Mouse (Mus musculus) cerebellum, adult 18-20 months (tissue): ENCODE measurements around the gene Glipr2.
A peak's percentile ranks its signal among the peaks of the same experiment; 100 is the strongest.

Experiments
- DNase-seq, 2 experiments: peaks; one replicate each; pipeline ENCODE4 v3.0.0; 2021

The Glipr2 gene

DNA sequence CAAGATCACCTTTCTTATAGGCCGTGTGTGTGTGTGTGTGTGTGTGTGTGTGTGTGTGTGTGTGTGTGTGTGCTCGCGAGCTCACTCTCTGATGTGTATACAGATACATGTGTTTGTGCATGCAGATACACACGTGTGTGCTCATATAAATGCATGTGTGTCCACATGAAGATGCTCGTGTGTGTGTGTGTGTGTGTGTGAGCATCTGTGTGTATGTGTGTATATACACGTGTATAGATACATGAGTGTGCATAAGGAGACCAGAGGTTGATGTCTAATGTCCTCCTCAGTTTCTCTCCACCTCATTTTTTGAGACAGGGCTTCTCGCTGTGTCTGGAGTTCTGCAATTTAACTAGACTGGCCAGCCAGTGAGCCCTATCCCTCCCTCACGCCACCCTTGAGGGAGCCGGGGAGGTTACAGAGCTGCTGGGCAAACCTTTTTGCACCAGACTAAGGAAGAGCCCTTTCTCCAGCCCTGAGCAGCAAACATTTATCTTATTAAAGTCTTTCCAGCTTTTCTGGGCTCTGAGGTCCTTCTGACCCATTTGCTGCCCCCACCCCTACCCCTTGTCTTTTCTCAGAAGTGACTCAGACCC lies 14.4 kb downstream of the Glipr2 start:
- no peak for DNase-seq

DNA sequence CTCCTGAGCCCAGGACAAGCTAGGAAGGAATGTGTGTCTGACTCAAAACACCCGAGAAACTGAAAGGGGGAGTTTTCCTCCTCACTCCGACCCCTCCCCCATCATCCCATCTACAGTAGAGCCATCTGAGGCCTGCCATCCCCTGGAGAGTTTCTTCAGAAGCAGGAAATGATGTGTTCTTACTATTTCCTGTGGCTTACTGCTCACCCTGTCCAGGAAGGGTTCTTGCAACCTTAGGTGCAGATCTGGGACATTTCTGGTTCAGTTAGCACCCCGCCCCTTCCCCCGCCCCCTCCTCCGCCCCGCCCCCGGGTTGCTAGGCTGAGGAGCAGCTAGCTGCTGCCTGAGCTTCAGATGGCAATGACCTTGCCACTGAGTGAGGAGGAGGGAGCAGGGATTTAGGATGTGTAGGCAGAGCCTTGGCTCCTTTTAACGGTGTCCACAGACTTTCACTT lies 15.0 kb downstream of the Glipr2 start:
- DNase-seq, result no peak

DNA sequence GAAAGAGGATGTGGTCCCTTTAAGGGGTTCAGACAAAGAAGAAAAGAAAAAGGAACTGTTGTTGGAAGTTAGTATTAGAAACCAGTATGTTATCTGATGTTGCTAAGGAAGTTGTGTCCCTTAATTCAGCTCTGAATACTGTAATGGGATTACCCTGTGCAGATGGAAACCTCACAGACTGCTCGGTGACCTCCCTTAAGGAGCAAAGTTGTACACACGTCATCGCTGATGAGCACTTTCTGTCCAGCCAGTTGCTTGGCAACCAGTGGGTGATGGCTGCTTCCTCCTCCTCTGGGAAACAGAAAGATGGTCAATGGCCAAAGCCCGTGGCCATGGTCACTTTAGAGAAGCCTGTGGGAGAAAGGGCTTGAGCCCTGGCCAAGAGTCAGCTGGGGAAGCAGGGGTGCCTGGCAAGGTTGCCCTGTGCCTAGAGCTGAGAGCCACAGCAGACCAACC lies 16.4 kb downstream of the Glipr2 start:
- DNase-seq, result peak; percentile 24 to 36

DNA sequence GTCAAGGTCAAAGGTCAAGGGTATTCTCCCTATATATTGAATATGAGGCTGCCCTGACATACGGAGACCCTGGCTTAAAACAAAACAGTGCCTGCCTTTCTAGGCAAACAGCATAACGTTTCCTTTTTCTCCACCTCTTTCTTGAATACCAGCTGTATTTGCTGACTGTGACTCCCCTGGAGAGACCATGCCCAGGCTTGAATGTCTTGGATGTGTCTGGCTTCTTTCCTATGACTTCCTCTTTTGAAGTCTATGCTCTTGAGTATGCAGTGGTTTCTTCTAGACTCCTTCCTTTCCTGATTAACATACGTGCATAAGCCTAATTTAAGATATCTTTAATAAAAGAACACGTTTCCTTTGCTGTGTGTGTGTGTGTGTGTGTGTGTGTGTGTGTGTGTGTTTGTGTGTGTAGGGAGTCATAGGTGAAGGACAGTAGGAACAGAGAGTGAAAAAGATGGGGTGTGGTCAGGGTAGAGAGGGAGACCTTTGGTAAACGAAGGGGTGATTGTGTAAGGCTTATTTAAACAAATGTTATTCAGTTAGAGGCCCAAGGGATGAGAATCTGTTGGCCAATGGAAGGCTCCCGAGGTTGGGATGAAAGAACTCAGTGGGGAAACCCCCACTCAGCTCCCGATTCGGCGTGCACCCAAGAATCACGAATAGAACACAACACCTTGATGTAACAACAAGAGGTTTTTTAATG lies 17.9 kb downstream of the Glipr2 start:
- DNase-seq, result no peak

DNA sequence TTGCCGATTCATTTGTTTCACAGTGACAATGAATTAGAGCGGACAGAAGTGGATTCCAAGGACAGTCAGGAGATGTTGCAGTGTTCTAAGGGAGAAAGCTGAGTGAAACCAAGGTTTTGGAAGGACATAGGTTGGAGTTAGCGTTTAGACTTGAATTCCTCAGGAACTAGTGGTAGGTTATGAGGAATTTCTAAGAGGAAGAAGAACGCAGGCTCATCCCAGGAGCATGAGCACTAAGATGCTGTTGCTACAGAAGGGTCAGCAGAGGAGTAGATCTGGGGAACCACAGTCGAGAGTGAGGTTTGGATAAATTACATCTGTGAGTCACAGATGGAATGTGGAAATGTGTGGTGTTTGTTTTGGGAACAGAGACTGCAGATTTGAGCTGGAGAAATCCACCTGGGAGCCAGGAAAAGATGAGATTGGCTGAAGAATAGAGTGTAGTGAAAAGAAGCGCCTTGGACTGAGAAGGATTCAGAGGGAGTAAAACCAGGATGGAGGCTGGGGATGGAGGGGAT lies 19.1 kb downstream of the Glipr2 start:
- DNase-seq, result no peak

DNA sequence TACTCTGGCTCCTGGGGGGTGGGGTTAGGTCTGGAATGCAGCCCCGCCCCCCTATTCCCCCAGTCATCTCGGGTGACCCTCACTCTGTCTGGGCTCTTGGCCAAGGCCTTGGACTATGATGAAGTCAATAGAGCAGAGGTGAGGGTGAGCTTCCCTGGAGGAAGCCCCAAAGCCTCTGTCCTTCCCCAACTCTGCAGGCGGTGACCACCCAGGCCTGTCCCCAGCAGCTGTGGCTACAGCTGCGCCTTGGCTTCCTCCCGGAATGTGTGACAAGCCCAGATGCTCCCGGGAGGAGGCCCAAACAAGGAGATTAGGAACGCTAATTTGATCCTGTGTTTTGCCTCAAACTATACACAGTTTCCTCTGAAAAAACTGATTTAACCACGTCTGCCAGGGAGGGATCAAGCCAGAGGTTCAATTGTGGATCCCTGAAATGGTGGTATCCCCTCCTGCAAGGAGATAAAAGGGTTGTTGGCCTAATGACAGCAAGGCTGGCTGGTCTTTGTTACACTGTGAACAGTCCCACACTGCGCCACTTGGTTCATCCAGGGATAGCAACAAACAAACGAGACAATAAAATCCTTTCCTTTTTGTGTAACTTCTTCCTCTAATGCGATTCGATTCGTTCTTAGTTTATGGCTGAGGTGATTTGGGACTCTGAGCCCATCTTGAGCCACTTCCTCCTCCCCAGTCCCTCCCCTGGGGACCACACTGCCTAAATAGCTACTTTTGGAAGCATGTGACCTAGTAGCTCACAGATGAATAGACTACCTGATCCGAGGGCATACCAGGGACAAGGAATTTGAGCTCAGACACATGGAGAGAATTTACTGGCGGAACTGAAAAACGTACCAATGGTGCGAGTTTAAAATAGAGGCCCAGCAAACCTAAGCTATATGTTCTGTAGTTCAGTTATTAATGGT lies 21.6 kb downstream of the Glipr2 start:
- DNase-seq, result no peak

DNA sequence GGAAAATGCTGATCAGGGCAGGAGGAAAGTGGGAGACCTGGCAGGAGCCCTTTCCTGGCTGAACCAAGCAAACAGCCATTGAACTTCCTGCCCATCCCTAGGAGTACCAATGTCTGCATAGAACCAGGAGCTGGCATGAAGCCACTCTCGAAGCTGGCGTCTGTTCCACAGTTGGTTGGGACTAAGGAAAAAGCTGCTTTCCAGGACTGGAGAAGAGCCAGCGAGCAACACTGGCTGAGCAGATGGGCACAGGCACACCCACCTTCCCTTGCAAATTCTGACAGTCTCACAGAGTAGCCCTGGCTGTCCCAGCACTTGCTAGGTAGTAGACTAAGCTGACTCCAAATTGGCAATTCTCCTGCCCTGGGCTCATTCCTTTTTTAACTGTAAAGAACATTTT lies 22.5 kb downstream of the Glipr2 start:
- DNase-seq, result peak; percentile 79 to 81

DNA sequence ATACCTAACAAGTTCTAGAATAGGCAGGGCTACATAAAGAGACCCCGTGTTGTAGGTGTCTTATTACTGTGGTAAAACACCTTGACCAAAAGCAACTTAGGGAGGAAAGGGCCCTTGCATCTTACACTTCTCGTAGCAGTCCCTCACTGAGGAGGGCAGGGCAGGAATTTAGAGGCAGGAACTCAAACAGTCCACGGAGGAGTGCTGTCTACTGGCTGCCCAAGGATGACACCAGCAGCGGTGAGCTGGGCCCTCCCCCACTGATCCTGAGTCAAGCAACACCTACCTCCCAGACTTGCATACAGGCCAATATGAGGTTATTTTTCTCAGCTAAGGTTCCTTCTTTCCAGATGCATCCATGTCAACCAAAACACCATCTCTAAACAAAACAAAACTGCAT lies 23.0 kb downstream of the Glipr2 start:
- no peak for DNase-seq

DNA sequence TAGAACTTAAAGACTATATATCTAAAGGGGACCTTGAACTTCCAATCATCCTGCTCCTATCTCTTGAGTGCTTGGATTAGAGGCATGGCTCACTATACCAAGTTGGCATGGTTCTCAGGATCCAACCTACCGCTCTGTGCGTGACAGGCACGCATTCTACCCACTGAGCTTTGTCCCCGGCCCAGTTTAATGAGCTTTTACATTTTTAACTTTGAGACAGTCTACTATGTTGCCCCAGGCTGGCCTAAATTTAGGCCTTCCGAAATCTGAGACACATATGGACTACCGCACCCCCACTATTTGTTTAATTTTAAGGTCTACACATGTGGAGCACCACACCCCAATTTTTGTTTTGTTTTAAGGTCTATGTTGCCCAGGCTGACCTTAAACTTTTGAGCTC lies 23.6 kb downstream of the Glipr2 start:
- no peak for DNase-seq

DNA sequence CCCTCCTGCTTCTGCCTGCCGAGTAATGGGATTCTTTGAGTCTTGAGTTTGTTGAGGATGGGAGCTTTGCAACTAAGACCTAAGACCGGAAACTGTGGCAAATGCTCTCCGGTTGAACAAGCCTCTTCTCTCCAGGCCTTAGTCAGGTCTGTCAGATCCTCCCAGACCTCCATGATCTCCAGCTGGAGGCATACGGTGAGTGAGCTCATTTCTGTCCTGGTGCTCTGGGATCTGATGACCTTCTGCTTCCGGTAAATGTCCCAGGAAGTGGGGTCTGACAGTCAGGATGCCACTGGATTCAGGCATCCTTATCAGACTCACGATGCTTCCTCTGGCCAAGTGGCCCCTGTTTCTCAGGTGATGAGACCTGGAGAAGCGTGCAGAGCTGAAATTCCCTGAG lies 24.1 kb downstream of the Glipr2 start:
- no peak for DNase-seq

DNA sequence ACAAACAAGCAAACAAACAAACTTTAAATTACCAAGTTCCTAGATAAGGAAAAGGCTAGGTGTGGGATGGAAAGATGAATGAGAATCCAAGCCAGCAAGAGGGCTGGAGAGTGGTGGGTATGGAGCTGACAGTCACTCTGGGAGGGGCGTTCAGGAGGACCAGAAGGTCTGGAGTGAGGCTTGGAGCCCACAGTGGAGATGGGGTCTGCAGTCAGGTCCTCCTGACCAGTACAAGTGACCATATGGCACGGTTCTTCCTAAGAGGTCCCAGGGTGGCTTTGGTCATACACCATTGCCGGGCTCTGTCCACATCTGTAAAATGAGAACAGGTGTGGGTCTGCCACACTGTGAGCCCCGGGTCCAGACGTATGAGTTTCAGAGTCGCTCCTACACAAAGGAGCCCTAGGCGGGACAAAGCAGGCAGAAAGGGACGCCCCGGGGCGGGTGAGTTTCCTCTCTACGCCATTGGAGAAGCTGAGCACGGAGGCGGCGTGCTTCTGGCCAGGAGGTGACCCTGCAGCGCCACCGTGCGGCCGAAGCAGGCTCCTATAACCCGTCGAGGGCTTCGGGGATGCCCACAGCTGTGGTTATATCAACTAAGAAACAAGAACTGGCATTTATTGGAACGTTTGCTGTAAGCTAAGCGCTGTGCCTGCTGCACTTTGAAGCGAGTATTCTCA lies 25.0 kb downstream of the Glipr2 start:
- peak; percentile 84 to 93 for DNase-seq

DNA sequence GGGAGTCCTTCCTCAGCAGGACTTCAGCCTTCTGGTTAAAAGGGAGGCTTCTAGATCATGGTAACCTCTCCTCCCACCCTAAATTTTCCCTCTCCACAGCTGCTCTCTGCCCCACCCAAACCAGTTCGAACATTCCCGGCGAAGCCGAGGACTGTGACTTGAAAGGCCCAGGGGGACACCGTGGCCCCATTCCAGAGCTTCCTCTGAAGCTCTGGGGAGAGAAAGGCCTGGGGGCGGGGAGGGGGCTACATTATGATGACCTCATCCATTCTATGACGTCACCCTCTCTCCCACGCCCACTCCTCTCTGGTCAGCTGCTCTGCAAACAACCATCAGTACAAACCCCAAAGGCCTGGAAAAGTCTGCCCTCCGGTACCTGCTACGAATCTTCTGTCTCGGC lies 26.0 kb downstream of the Glipr2 start, which contains the start of gene Ccin:
Gene Ccin, plus strand, starts transcription at position 303 of the 400 bp plus-strand sequence.
- DNase-seq, result no peak

DNA sequence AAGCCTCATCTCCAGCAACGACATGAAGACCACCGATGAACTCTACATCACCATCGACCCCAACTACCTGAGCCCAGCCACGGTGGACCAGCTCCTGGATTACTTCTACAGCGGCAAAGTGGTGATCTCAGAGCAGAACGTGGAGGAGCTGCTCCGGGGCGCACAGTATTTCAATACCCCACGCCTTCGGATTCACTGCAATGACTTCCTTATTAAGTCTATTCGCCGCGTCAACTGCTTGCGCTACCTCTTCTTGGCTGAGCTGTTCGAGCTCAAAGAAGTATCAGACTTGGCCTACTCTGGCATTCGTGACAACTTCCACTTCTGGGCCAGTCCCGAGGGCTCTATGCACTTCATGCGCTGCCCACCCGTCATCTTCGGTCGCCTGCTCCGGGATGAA lies 26.6 kb downstream of the Glipr2 start:
- DNase-seq, result no peak

DNA sequence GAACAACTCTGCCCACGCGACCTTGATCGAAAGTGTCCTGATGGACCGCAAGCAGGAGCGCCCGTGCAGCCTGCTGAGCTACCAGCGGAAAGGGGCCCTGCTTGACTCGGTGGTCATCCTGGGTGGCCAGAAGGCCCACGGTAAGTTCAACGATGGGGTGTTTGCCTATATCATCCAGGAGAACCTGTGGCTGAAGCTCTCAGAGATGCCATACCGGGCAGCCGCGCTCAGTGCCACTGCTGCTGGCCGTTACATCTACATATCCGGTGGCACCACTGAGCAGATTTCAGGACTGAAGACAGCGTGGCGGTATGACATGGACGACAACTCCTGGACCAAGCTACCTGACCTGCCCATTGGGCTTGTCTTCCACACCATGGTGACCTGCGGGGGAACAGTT lies 27.1 kb downstream of the Glipr2 start:
- no peak for DNase-seq

DNA sequence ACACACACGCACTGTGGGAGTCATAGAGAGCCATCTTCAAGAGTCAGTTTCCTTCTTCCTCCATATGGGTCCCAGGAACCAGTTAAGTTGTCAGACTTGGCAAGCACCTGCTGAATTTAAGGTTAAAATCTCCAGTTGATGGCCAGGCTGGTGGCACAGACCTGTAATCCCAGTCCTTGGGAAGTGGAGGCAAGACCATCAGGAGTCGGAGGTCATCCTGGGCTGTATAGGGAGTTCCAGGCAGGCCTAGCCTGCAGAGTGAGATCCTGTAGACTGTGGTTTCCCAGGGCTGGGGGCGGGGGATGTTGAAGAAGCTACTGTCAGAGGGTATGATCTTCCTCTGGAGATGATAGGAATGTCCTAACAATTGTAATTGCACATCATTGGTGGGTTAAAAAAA lies 31.8 kb downstream of the Glipr2 start:
- DNase-seq, result no peak

DNA sequence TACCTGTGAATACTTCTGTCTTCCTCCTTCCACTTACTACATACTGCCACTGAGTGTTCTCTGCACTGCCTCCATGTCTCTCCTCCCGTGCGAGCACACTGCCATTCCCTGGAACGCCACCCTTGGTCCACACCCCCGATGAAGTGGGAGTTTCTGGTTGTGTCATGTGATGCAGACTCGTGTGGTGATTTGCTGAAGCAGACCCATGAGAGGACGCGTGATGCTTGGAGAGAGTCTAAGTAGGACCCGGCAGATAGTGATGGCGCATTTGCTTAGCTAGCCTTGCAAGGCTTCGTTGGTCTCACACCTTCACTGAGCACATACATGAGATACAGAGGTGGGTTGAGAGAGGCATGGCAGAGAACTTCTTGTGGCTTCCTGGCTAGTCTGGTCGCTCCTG lies 35.9 kb downstream of the Glipr2 start:
- DNase-seq, result no peak

DNA sequence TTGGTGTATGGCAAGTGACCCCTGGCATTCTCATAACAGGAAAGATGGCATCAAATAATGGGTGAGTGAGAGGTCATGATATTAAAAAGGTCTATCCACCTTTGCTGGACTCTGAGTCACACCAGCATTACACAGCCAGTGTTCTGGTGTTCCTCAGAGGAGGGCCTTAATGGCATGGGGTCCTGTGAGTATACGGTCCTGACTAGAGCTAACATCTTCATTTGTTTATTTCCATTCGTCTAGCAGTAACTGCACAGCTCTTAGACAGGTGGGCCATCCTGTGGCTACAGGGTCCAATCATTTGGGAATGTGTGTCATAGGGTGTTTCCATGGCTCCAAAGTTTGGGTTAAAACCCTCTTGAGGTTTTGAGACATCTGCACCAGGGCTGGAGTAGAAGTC lies 37.1 kb downstream of the Glipr2 start:
- DNase-seq, result no peak

DNA sequence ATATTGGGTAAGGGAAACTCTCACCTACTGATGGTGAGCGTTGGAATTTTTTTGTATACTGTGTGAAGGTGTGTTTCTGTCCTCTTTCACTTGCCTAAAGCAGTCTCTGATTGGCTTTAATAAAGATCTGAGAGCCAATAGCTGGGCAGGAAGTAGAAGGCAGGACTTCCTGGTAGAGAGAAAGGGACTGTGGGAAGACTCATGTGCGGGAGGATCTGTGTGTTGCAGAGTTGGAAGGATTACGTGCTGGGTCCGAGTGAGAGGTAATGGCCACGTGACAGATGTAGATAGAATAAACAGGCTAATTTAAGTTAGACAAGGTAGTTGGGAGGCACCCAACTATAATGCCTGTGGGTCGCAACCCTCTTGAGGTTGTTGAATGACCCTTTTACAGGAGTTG lies 46.4 kb downstream of the Glipr2 start:
- no peak for DNase-seq

DNA sequence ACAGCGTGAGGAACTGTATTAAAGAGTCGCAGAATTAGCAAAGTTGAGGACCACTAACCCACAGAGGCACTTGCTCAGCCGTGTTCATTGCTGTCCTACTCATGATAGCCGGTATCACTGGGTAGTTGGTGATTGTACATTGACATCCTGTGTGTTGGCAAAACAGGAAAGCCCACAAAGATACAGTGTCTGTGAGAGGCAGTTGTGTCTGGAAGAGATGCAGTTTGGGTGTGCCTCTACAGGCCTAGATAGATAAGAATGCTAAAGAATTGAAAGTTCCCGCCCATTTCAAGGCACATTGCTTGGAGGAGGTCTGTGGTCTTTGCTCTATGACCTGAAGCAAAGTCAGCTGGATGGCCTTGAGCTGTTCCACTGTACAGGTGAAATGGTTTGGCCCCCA lies 46.9 kb downstream of the Glipr2 start, which contains the start of gene Clta:
Gene Clta, plus strand, starts transcription at position 327 of the 400 bp plus-strand sequence.
- no peak for DNase-seq

DNA sequence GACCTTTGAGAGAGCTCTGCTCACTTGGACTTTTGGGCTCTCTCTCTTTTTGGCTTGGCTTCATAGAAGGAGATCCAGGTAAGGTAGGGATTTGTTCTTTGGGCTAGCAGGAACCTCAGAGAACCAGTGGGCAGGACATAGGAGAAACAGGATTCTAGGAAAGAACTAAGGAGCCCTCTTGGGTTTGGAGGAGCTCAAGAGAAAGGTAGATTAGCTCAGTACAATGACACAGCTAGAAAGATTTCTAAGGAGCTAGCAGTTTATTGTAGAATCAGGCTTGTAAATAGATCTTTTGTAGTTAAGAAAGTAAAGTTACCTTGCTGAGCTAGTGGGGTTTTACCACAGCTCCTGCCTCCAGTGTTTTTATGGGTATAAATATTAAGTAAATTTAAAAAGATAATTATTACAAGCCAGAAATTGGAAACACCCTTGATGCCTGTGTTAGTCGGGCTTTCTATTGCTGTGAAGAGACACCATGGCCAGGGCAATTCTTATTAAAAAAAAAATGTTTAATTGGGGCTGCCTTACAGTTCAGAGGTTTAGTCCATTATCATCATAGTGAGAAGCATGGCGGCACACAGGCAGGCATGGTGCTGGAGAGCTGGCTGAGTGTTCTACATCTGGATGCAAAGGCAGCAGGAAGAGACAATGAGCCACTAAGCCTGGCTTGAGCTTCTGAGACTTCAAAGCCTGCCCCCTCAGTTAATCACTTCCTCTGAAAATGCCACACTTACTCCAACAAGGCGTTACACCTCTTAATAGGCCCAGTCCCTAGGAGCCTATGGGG lies 47.6 kb downstream of the Glipr2 start:
- DNase-seq, result no peak

DNA sequence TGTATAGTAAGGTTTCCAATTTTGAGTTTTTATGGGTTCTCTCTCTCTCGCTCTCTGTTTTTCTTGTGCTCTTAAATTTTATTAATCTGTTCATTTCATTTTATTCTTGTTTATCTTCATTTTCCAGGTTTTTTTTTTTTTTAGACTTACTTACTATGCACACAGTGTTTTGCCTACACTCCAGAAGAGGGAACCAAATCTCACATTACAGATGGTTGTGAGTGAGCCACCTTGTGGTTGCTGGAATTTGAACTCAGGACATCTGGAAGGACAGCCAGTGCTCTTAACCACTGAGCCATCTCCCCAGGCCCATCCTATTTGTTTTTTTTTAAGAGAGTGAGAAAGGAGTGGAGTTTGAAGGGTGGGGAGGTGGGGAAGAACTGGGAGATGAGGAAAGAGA lies 53.0 kb downstream of the Glipr2 start:
- no peak for DNase-seq

DNA sequence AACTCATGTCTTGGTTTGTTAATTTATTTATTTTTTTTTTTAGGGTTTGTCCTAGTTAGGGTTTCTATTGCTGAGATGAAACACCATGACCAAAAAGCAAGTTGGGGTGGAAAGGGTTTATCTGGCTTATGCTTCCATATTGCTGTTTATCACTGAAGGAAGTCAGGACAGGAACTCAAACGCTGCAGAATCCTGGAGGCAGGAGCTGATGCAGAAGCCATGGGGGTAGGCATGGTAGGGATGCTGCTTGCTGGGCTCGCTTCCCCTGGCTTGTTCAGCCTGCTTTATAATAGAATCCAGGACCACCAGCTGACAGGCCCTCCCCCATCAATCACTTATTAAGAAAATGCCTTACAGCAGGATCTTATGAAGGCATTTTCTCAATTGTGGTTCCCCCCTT lies 53.7 kb downstream of the Glipr2 start:
- no peak for DNase-seq
